Mouse (Mus musculus) kidney, postnatal 0 days (tissue): ENCODE results near the gene Unc45a. TPM values are rescaled to one million over a fixed set of nuclear protein-coding genes. Genes with fewer than 3 reads are reported as not detected.
A peak's percentile ranks its signal among the peaks of the same experiment; 100 is the strongest.

Experiments
- ATAC-seq: fragments of 200-750 bp; cut with Nextera tagmentation; replicated peaks from 2 replicates; pipeline ENCODE4 v1.8.0; 2017; ENCODE audit warnings: low read depth, moderate number of reproducible peaks, moderate TSS enrichment, moderate library complexity; ENCODE audit not compliant: low FRiP score
- DNase-seq: peaks from one replicate; pipeline ENCODE4 v3.0.0-alpha.2; 2016; ENCODE audit warnings: low spot score
- H3K27ac ChIP-seq: fragments of 300-500 bp; sonication (generic); 2 replicates; pipeline ENCODE4 v1.5.1; 2014; ENCODE audit warnings: mild to moderate bottlenecking
- H3K27me3 ChIP-seq: fragments of 300-500 bp; sonication (generic); 2 replicates; pipeline ENCODE4 v1.6.1; 2014; ENCODE audit warnings: low read length, mixed read lengths; ENCODE audit not compliant: insufficient read depth
- H3K36me3 ChIP-seq: fragments of 300-500 bp; sonication (generic); 2 replicates; pipeline ENCODE4 v1.6.1; 2014; ENCODE audit warnings: low read length, mixed read lengths; ENCODE audit not compliant: insufficient read depth
- H3K4me1 ChIP-seq: fragments of 300-500 bp; sonication (generic); replicated peaks from 2 replicates; pipeline ENCODE4 v1.6.1; 2014; ENCODE audit warnings: antibody characterized with exemption, low read length, mixed read lengths; ENCODE audit not compliant: insufficient read depth
- H3K4me2 ChIP-seq: fragments of 300-500 bp; sonication (generic); 2 replicates; pipeline ENCODE4 v1.6.1; 2014; ENCODE audit warnings: mild to moderate bottlenecking, low read length, moderate library complexity, mixed read lengths
- H3K4me3 ChIP-seq: fragments of 300-500 bp; sonication (generic); replicated peaks from 2 replicates; pipeline ENCODE4 v1.5.1; 2014; ENCODE audit warnings: low read depth, low read length
- H3K9ac ChIP-seq: fragments of 300-500 bp; sonication (generic); 2 replicates; pipeline ENCODE4 v1.6.1; 2014; ENCODE audit warnings: low read depth, low read length
- H3K9me3 ChIP-seq: fragments of 300-500 bp; sonication (generic); replicated peaks from 2 replicates; pipeline ENCODE4 v1.6.1; 2016; ENCODE audit warnings: low read length, inconsistent platforms, mixed read lengths
- CTCF ChIP-seq: IDR thresholded peaks from 2 replicates; pipeline ENCODE4 v1.5.1; 2016; ENCODE audit warnings: antibody characterized with exemption, low read depth, mild to moderate bottlenecking, moderate library complexity
- WGBS: fragments of 180-500 bp; shearing (Covaris S2); extraction: QIAGEN DNeasy Blood & Tissue Kit; methylation state at CpG from one replicate; pipeline ENCODE4 v1.1.7; 2014; 5-methylcytosine and 5-hydroxymethylcytosine counted together
- polyA plus RNA-seq: library from polyadenylated mRNA; unstranded; fragments of >200 nt; fragmentation: Nextera tagmentation; extraction: Ambion mirVana; gene quantifications from 2 replicates; pipeline ENCODE4 v1.2.1, GENCODE M21; 2015

The Unc45a gene
- polyA plus RNA-seq, 1 experiment from 2014 or later, result 28.2 TPM

DNA sequence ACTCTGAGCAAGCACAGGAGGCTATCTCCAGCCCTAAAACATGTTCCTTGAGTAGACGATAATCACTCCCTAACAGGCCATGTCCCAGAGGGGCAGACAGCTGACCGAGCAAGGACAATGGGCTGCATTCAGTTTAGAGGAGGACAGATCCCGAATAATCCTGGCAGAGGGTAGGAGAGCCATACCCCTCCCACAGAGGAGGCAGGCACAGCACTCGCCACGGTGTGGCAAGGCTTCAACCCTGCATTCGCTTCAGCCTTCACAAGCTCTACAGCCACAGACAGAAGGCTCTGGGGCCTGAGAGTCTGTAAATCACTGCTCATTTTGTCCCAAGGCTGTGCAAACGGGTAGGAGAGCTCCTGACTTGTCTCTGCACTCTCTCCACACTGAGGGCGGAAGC is 16.4 kb upstream of the Unc45a start:
- Histone ChIP-seq H3K4me1 (no peaks in the 10 kb centered on the region), H3K4me2 (no peak overlapping the region), H3K4me3 (no peak overlapping the region), H3K36me3 (peaks cover 62% of the 10 kb centered on the region), H3K27ac (no peak overlapping the region), H3K9me3 (no peaks in the 10 kb centered on the region), H3K9ac (no peak overlapping the region), H3K27me3 (no peaks in the 10 kb centered on the region)
- TF ChIP-seq CTCF, result no peak
- ATAC-seq (no peak), DNase-seq (no peak)
- WGBS, result 59% methylated on average over 8 of the region's 8 CpGs

DNA sequence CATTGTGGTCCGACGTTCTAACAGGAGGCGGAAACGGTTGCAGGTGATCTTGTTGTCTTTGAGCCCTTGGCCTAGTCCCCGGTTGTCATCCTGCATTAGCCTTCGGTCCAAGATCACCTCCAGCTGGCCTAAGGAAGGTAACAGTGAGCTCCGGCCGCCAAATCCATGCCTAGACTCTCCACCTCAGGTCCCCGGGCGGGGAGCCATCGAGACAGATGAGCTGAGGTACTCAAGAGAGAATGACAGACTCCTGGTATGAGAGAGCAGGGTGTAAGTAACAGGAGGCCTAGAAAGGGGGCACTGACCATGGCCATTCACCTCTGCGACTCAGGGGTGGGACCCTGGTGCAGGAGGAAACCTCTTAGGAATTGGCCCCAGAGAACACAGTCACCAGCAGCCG is 15.5 kb upstream of the Unc45a start:
- no peak overlapping the region for H3K27ac ChIP-seq
- ATAC-seq (no peak), DNase-seq (no peak)
- no peak overlapping the region for H3K4me3 ChIP-seq
- H3K9me3 ChIP-seq, result no peaks in the 10 kb centered on the region
- H3K4me1 ChIP-seq, result no peaks in the 10 kb centered on the region
- H3K36me3 ChIP-seq, result peaks cover 60% of the 10 kb centered on the region
- H3K9ac ChIP-seq, result no peak overlapping the region
- TF ChIP-seq CTCF, result no peak
- 87% methylated on average over 13 of the region's 13 CpGs for WGBS
- no peak overlapping the region for H3K4me2 ChIP-seq
- no peaks in the 10 kb centered on the region for H3K27me3 ChIP-seq

DNA sequence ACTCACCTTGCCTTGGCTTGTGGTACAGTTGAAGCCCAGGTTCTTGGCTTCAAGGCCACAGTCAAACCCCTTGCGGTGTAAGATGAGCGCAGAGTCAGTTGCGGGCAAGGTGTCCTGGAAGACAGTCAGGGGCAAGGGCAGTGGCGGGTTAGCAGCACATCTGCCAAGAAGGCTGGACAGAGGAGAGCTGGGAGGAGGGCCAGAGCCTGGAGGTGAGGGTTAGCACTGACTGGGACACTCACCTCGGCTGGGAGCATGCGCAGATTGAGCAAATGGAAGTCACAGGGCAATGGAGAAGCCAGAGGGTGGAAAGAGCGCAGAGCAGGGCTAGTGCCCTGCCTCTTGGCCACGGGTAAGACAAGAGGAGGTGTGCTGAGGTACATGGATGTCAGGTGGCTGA is 12.1 kb upstream of the Unc45a start:
- Histone ChIP-seq H3K4me2 (no peak overlapping the region), H3K27me3 (no peaks in the 10 kb centered on the region), H3K36me3 (peaks cover 44% of the 10 kb centered on the region), H3K4me1 (no peaks in the 10 kb centered on the region), H3K27ac (no peak overlapping the region), H3K4me3 (no peak overlapping the region), H3K9ac (no peak overlapping the region), H3K9me3 (no peaks in the 10 kb centered on the region)
- ATAC-seq (no peak), DNase-seq (no peak)
- WGBS, result 94% methylated on average over 8 of the region's 8 CpGs
- no peak for TF ChIP-seq CTCF

DNA sequence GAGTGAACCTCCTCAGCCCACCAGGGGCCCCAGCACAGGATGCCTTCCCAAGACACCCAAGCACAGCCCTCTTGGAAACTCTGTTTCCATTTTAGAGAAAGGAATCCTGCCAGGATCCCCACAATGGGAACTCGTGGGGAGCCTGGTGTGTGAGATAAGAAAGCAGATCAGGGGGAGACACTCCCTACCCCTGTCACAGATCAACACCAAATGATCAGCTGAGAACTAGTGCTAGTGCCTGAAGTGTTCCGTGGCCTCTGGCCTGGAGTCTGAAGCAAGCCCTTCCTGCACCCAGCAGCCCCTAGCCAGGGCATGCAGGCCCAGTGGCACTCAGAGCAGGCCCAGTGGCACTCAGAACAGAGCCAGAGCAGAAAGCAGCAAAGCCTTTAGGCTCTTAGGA is 10.0 kb upstream of the Unc45a start:
- no peaks in the 10 kb centered on the region for H3K27me3 ChIP-seq
- H3K36me3 ChIP-seq, result peaks cover 28% of the 10 kb centered on the region
- WGBS, result 82% methylated on average over 2 of the region's 2 CpGs
- H3K27ac ChIP-seq, result no peak overlapping the region
- TF ChIP-seq CTCF, result no peak
- H3K4me1 ChIP-seq, result peaks cover 8% of the 10 kb centered on the region; the same call in 1 of the 2 replicates
- H3K4me3 ChIP-seq, result no peak overlapping the region
- H3K4me2 ChIP-seq, result no peak overlapping the region
- ATAC-seq (no peak), DNase-seq (no peak)
- no peak overlapping the region for H3K9ac ChIP-seq
- H3K9me3 ChIP-seq, result no peaks in the 10 kb centered on the region

DNA sequence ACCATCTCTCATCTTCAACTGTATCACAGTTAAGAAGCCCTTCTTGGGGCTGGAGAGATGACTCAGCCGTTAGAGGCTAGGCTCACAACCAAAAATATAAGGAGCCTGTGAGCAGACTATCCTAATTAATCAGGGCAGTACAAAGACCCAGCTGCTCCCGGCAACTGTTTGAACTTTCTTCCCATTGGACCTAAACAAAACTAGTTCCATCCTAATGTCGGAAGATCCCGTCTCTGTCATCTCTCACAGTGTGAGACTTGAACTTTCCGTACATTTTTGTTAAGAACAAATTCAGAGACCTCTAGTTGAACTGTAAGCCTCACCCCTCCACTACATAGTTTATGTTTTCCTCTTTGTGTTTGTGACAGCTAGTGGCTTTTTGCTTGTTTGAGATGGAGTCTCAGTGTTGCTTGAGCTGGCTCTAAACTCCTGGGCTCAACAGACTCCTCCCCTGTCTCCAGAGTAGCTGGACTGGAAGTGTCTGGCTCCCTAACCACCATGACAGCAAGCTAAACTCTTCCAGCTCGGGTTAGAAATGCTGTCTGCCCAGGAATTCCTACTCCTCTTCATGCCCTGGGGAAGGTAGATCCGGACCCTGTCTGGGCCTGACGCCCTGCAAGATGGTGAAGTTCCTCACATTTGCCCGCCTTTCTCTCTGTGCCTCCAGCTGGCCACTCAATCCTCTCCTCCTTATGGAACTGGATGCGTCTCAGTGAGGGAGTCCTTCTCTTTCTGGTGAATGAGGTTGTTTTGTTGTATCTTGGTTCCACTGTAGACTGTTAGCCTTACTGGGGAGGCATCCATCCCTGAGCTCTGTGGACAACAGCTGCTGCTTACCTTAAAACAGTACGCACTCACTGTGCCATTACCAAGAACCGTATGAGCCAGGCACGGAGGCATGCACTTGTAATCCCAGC is 7.1 kb upstream of the Unc45a start:
- 53% methylated on average over 13 of the region's 13 CpGs for WGBS

DNA sequence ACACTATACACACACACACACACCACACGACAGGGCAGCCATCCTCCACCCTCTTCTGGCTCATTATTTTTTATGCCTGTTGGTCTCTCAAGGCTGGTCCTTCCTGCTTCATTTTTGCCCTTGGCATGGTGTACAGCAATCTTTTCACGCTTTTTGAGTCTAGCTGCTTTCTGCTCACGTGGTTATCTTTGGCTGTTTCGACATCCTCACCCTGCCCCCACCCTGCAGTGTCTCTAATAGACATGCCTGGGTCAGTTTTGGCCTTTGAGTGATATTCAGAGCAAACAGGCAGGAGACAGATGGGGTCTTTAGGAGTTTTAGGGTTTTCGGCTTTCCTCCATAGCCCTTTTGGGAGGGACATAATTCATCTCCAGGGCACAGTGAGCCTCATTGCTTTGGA is 6.0 kb upstream of the Unc45a start:
- ATAC-seq (no peak), DNase-seq (no peak)
- Histone ChIP-seq H3K9me3 (no peaks in the 10 kb centered on the region), H3K9ac (no peak overlapping the region), H3K4me3 (no peak overlapping the region), H3K27me3 (no peaks in the 10 kb centered on the region), H3K4me2 (no peak overlapping the region), H3K36me3 (peaks cover 14% of the 10 kb centered on the region), H3K4me1 (peaks cover 19% of the 10 kb centered on the region), H3K27ac (peak overlapping the region; percentile 77)
- no peak for TF ChIP-seq CTCF
- 69% methylated on average over 5 of the region's 5 CpGs for WGBS

More for the DNA sequence above, 7.1 kb upstream of the Unc45a start:
- H3K36me3 ChIP-seq, result peaks cover 20% of the 10 kb centered on the region
- TF ChIP-seq CTCF, result no peak
- peaks cover 15% of the 10 kb centered on the region for H3K4me1 ChIP-seq
- H3K4me3 ChIP-seq, result no peak overlapping the region
- no peaks in the 10 kb centered on the region for H3K9me3 ChIP-seq
- ATAC-seq, result peak; percentile 47; the same call in 1 of the 2 replicates
- H3K4me2 ChIP-seq, result no peak overlapping the region
- no peaks in the 10 kb centered on the region for H3K27me3 ChIP-seq
- H3K9ac ChIP-seq, result no peak overlapping the region
- H3K27ac ChIP-seq, result peak overlapping the region; percentile 77
- peak; percentile 84 for DNase-seq
